In genomic region chr19:42089103-42089747, GRCm38 (mm10) we compare ENCODE assay signal across 8 mouse cellular contexts. TPM values are rescaled to one million over a fixed set of nuclear protein-coding genes. Genes with fewer than 3 reads are reported as not detected.
DNase-seq lines count a peak whose midpoint lies in the region; ATAC-seq and TF ChIP-seq lines count a peak whose summit lies in the region.

No protein-coding gene starts in this region.

- peak overlapping the region; percentile 51 for H3K27ac ChIP-seq in brown adipose tissue, adult 24 weeks (replicated peaks; ENCODE audit: low read depth, low read length)
- peak overlapping the region; percentile 52 for H3K27ac ChIP-seq in forebrain, embryonic 13.5 days
- peak overlapping the region; percentile 91 for H3K27ac ChIP-seq in liver, postnatal 0 days (ENCODE audit: low read depth)
- 0 out of 2 replicates have a peak overlapping the region, but pooled peaks have one; percentile 26 for H3K27ac ChIP-seq in neural tube, embryonic 12.5 days

- H3K27me3 ChIP-seq in forebrain, embryonic 13.5 days: no peaks in the 10 kb centered on the region
- no peaks in the 10 kb centered on the region for H3K27me3 ChIP-seq in liver, postnatal 0 days (ENCODE audit: insufficient read depth, low read length)
- H3K27me3 ChIP-seq in neural tube, embryonic 12.5 days (replicated peaks): no peaks in the 10 kb centered on the region

- H3K9me3 ChIP-seq in forebrain, embryonic 13.5 days (replicated peaks): no peaks in the 10 kb centered on the region
- H3K9me3 ChIP-seq in liver, postnatal 0 days (ENCODE audit: low read length): no peaks in the 10 kb centered on the region
- H3K9me3 ChIP-seq in neural tube, embryonic 12.5 days: no peaks in the 10 kb centered on the region

- H3K4me2 ChIP-seq in forebrain, embryonic 13.5 days: peak overlapping the region; percentile 64
- H3K4me2 ChIP-seq in liver, postnatal 0 days (ENCODE audit: low read depth, low read length): peak overlapping the region; percentile 79
- H3K4me2 ChIP-seq in neural tube, embryonic 12.5 days (replicated peaks): peak overlapping the region; percentile 79

- H3K36me3 ChIP-seq in forebrain, embryonic 13.5 days (ENCODE audit: poor library complexity, severe bottlenecking): 0 out of 2 replicates have a peak, but pooled peaks cover 8% of the 10 kb centered on the region
- peaks cover 6% of the 10 kb centered on the region; the same call in 1 of the 2 replicates for H3K36me3 ChIP-seq in liver, postnatal 0 days (replicated peaks; ENCODE audit: insufficient read depth, low read length)
- peaks cover 5% of the 10 kb centered on the region; the same call in 1 of the 2 replicates for H3K36me3 ChIP-seq in neural tube, embryonic 12.5 days

- TF ChIP-seq CTCF in liver, postnatal 0 days (IDR thresholded peaks at IDR 0.05; ENCODE audit: low read depth): peak; percentile 29; the same call in 1 of the 2 replicates

- H3K4me3 ChIP-seq in brown adipose tissue, adult 24 weeks (ENCODE audit: insufficient read depth, low read depth, low read length): peak overlapping the region; percentile 21
- peak overlapping the region; percentile 94 for H3K4me3 ChIP-seq in forebrain, embryonic 13.5 days
- peak overlapping the region; percentile 79 for H3K4me3 ChIP-seq in liver, postnatal 0 days (ENCODE audit: low read depth, low read length)
- peak overlapping the region; percentile 96; the same call in 1 of the 2 replicates for H3K4me3 ChIP-seq in neural tube, embryonic 12.5 days

- peak; percentile 61 for ATAC-seq in CD4-positive, CD25-positive, alpha-beta regulatory T cell, adult 4 months
- ATAC-seq in forebrain, embryonic 13.5 days: no peak
- ATAC-seq in liver, postnatal 0 days: no peak
- ATAC-seq in neural tube, embryonic 12.5 days (ENCODE audit: low FRiP score, low read depth): no peak

- peaks cover 3% of the 10 kb centered on the region; the same call in 1 of the 2 replicates for H3K4me1 ChIP-seq in brown adipose tissue, adult 24 weeks (ENCODE audit: control insufficient read depth, insufficient read depth, insufficient read length, low read length)
- peaks cover 37% of the 10 kb centered on the region for H3K4me1 ChIP-seq in forebrain, embryonic 13.5 days
- peaks cover 22% of the 10 kb centered on the region for H3K4me1 ChIP-seq in liver, postnatal 0 days (ENCODE audit: insufficient read depth)
- peaks cover 31% of the 10 kb centered on the region for H3K4me1 ChIP-seq in neural tube, embryonic 12.5 days

- WGBS in forebrain, embryonic 13.5 days: 22% methylated on average over 14 of the region's 14 CpGs
- 13% methylated on average over 14 of the region's 14 CpGs for WGBS in liver, postnatal 0 days (ENCODE audit: insufficient replicate concordance)
- 31% methylated on average over 14 of the region's 14 CpGs for WGBS in neural tube, embryonic 12.5 days

- peak overlapping the region; percentile 40; the same call in 1 of the 2 replicates for H3K9ac ChIP-seq in forebrain, embryonic 13.5 days
- no peak overlapping the region for H3K9ac ChIP-seq in liver, postnatal 0 days (replicated peaks)
- no peak overlapping the region for H3K9ac ChIP-seq in neural tube, embryonic 12.5 days

- TF ChIP-seq EP300 in liver, postnatal 0 days (IDR thresholded peaks at IDR 0.05; ENCODE audit: low read depth): no peak

- DNase-seq in heart, postnatal 10 days: peak; percentile 68 to 72
- DNase-seq in kidney, postnatal 4 days: peak; percentile 61 to 74
- peak; percentile 62 for DNase-seq in liver, postnatal 0 days
- peak; percentile 63 for DNase-seq in testis, postnatal 10 days (ENCODE audit: low spot score)

- intact Hi-C loops in heart, postnatal 10 days (cut with DNase I): no loop called here

RNA-seq across cellular contexts. Expression of gene Pi4k2a, which starts 1.0 kb away (rescaled TPM):
- polyA plus RNA-seq in CD4-positive, CD25-positive, alpha-beta regulatory T cell, adult 4 months (2017; shearing (Covaris generic)): 10 to 100 TPM; 11.4 to 17.4 TPM
- 14.4 and 21.6 TPM in 2 replicates for polyA plus RNA-seq in brown adipose tissue, adult 24 weeks (2012; ENCODE audit: insufficient read depth, insufficient read length, missing spikeins)
- 16.5 and 21.7 TPM in 2 replicates for polyA plus RNA-seq in forebrain, embryonic 13.5 days (2015; fragmentation: Nextera tagmentation; extraction: Ambion mirVana)
- total RNA-seq in heart, postnatal 10 days (2021): 10 to 100 TPM; 16.1 to 17.9 TPM
- polyA plus RNA-seq in liver, postnatal 0 days (2015; fragmentation: Nextera tagmentation; extraction: Ambion mirVana): 16.1 and 18.3 TPM in 2 replicates
- 38.3 and 40.1 TPM in 2 replicates for polyA plus RNA-seq in neural tube, embryonic 12.5 days (2016; fragmentation: Nextera tagmentation; extraction: Ambion mirVana)

RNA-seq across cellular contexts. Expression of gene Morn4, which starts 3.1 kb away (rescaled TPM):
- polyA plus RNA-seq in CD4-positive, CD25-positive, alpha-beta regulatory T cell, adult 4 months (2017; shearing (Covaris generic)): under 1 TPM in 1 of 2 experiments, not detected in 1; 0.52 TPM
- 0.63 TPM in 1 of 2 replicates, not detected in the other for polyA plus RNA-seq in brown adipose tissue, adult 24 weeks (2012; ENCODE audit: insufficient read depth, insufficient read length, missing spikeins)
- 114 and 118 TPM in 2 replicates for polyA plus RNA-seq in forebrain, embryonic 13.5 days (2015; fragmentation: Nextera tagmentation; extraction: Ambion mirVana)
- 1 to 10 TPM; 5.9 to 7.4 TPM for total RNA-seq in heart, postnatal 10 days (2021)
- 0.54 and 0.63 TPM in 2 replicates for polyA plus RNA-seq in liver, postnatal 0 days (2015; fragmentation: Nextera tagmentation; extraction: Ambion mirVana)
- 93.6 and 98.9 TPM in 2 replicates for polyA plus RNA-seq in neural tube, embryonic 12.5 days (2016; fragmentation: Nextera tagmentation; extraction: Ambion mirVana)

RNA-seq across cellular contexts. Expression of gene 4933411K16Rik, which starts 37.2 kb away (rescaled TPM):
- not detected for polyA plus RNA-seq in CD4-positive, CD25-positive, alpha-beta regulatory T cell, adult 4 months (2017; shearing (Covaris generic))
- polyA plus RNA-seq in brown adipose tissue, adult 24 weeks (2012; ENCODE audit: insufficient read depth, insufficient read length, missing spikeins): not detected in 2 replicates
- polyA plus RNA-seq in forebrain, embryonic 13.5 days (2015; fragmentation: Nextera tagmentation; extraction: Ambion mirVana): not detected in 2 replicates
- under 1 TPM; 0.24 to 0.37 TPM for total RNA-seq in heart, postnatal 10 days (2021)
- 0.18 and 0.40 TPM in 2 replicates for polyA plus RNA-seq in liver, postnatal 0 days (2015; fragmentation: Nextera tagmentation; extraction: Ambion mirVana)
- polyA plus RNA-seq in neural tube, embryonic 12.5 days (2016; fragmentation: Nextera tagmentation; extraction: Ambion mirVana): not detected in 2 replicates

RNA-seq across cellular contexts. Expression of gene Avpi1, which starts 39.6 kb away (rescaled TPM):
- polyA plus RNA-seq in CD4-positive, CD25-positive, alpha-beta regulatory T cell, adult 4 months (2017; shearing (Covaris generic)): 1 to 10 TPM; 4.5 to 7.2 TPM
- polyA plus RNA-seq in brown adipose tissue, adult 24 weeks (2012; ENCODE audit: insufficient read depth, insufficient read length, missing spikeins): 12.6 and 16.8 TPM in 2 replicates
- polyA plus RNA-seq in forebrain, embryonic 13.5 days (2015; fragmentation: Nextera tagmentation; extraction: Ambion mirVana): 10.1 and 10.3 TPM in 2 replicates
- 10 to 100 TPM; 10.9 to 13.1 TPM for total RNA-seq in heart, postnatal 10 days (2021)
- 50.0 and 58.5 TPM in 2 replicates for polyA plus RNA-seq in liver, postnatal 0 days (2015; fragmentation: Nextera tagmentation; extraction: Ambion mirVana)
- 9.0 and 9.3 TPM in 2 replicates for polyA plus RNA-seq in neural tube, embryonic 12.5 days (2016; fragmentation: Nextera tagmentation; extraction: Ambion mirVana)

RNA-seq across cellular contexts. Expression of gene Hoga1, which starts 43.8 kb away (rescaled TPM):
- polyA plus RNA-seq in CD4-positive, CD25-positive, alpha-beta regulatory T cell, adult 4 months (2017; shearing (Covaris generic)): not detected
- 3.3 and 5.7 TPM in 2 replicates for polyA plus RNA-seq in brown adipose tissue, adult 24 weeks (2012; ENCODE audit: insufficient read depth, insufficient read length, missing spikeins)
- 0.79 and 1.1 TPM in 2 replicates for polyA plus RNA-seq in forebrain, embryonic 13.5 days (2015; fragmentation: Nextera tagmentation; extraction: Ambion mirVana)
- 1 to 10 TPM; 1.3 to 2.2 TPM for total RNA-seq in heart, postnatal 10 days (2021)
- polyA plus RNA-seq in liver, postnatal 0 days (2015; fragmentation: Nextera tagmentation; extraction: Ambion mirVana): 183 and 190 TPM in 2 replicates
- polyA plus RNA-seq in neural tube, embryonic 12.5 days (2016; fragmentation: Nextera tagmentation; extraction: Ambion mirVana): 0.98 and 1.0 TPM in 2 replicates

Comparison
In these comparisons a context has a peak if more than half of its experiments do, and no peak if none do; other contexts are left out.
1. H3K27ac ChIP-seq: peak in every context shown above with its lines; median percentile 91 in liver, postnatal 0 days; 52 in forebrain, embryonic 13.5 days; 51 in brown adipose tissue, adult 24 weeks; 26 in neural tube, embryonic 12.5 days.
2. H3K4me3 ChIP-seq: peak in every context shown above with its lines; median percentile 96 in neural tube, embryonic 12.5 days; 94 in forebrain, embryonic 13.5 days; 79 in liver, postnatal 0 days; 21 in brown adipose tissue, adult 24 weeks.
3. RNA of gene Morn4, which starts 3.1 kb away (polyA plus RNA-seq): 114 to 118 TPM in forebrain, embryonic 13.5 days and 93.6 to 98.9 TPM in neural tube, embryonic 12.5 days; 0.54 to 0.63 TPM in liver, postnatal 0 days, 0.52 TPM in CD4-positive, CD25-positive, alpha-beta regulatory T cell, adult 4 months and 0.63 TPM in brown adipose tissue, adult 24 weeks; every median in the first group is over 10 times any median in the second.
4. Peak in every context shown above with its lines, with median percentiles within 50 percentile points of each other: H3K4me2 ChIP-seq and DNase-seq.